Mouse (Mus musculus): ENCODE data around the gene Ppp1r7. TPM values are rescaled to one million over a fixed set of nuclear protein-coding genes. Genes with fewer than 3 reads are reported as not detected.
A peak's percentile ranks its signal among the peaks of the same experiment; 100 is the strongest.
"Not testable (repeated sequence)": the region's sequence is repeated elsewhere in the genome, so short reads cannot be mapped to it uniquely, and the experiment has no call there.

The Ppp1r7 gene
- 48.4 and 49.9 TPM in 2 replicates for polyA plus RNA-seq (2015; fragmentation: Nextera tagmentation; extraction: Ambion mirVana)

GRCm38 (mm10) chr1:93342648-93343503 lies at the start of gene Ppp1r7, which contains the start of gene Pask:
Gene Ppp1r7, plus strand, starts transcription at chr1:93342854.
Gene Pask, minus strand, starts transcription at chr1:93343482.
- H3K27ac ChIP-seq (ENCODE audit: low read length): peak within 1 kb of the TSS; percentile 56
- peak within 1 kb of the TSS; percentile 87 for H3K9ac ChIP-seq (ENCODE audit: low read length)
- peaks cover 9% of the 10 kb centered on the region for H3K36me3 ChIP-seq (ENCODE audit: control insufficient read depth, insufficient read depth)
- WGBS: under 1% methylated on average over 63 of the region's 63 CpGs
- H3K4me3 ChIP-seq (ENCODE audit: low read length): peak within 1 kb of the TSS; percentile 84
- no peaks in the 10 kb centered on the region for H3K9me3 ChIP-seq (replicated peaks; ENCODE audit: control insufficient read depth, low read length)
- peaks cover 15% of the 10 kb centered on the region for H3K4me1 ChIP-seq (ENCODE audit: control insufficient read depth, insufficient read depth, low read length)
- peak; percentile 97 for ATAC-seq (replicated peaks; ENCODE audit: extremely low read depth, insufficient read depth, low FRiP score)
- no peaks in the 10 kb centered on the region for H3K27me3 ChIP-seq (ENCODE audit: control insufficient read depth, insufficient read depth, low read length)
- H3K4me2 ChIP-seq (ENCODE audit: low read depth, low read length): peak within 1 kb of the TSS; percentile 96

GRCm38 (mm10) chr1:93294491-93294890 lies 48.2 kb upstream of the Ppp1r7 start:
- H3K36me3 ChIP-seq (ENCODE audit: control insufficient read depth, insufficient read depth): peaks cover 22% of the 10 kb centered on the region
- not testable (repeated sequence) for H3K27me3 ChIP-seq (ENCODE audit: control insufficient read depth, insufficient read depth, low read length); H3K4me3 ChIP-seq (ENCODE audit: low read length); H3K27ac ChIP-seq (ENCODE audit: low read length); H3K9ac ChIP-seq (ENCODE audit: low read length); H3K4me1 ChIP-seq (ENCODE audit: control insufficient read depth, insufficient read depth, low read length); H3K9me3 ChIP-seq (replicated peaks; ENCODE audit: control insufficient read depth, low read length); ATAC-seq (replicated peaks; ENCODE audit: extremely low read depth, insufficient read depth, low FRiP score); H3K4me2 ChIP-seq (ENCODE audit: low read depth, low read length)
- 79% methylated on average over 3 of the region's 3 CpGs for WGBS

GRCm38 (mm10) chr1:93299791-93300190 lies 42.9 kb upstream of the Ppp1r7 start:
- H3K27me3 ChIP-seq (ENCODE audit: control insufficient read depth, insufficient read depth, low read length): no peaks in the 10 kb centered on the region
- no peak overlapping the region for H3K4me2 ChIP-seq (ENCODE audit: low read depth, low read length)
- WGBS: 80% methylated on average over 4 of the region's 4 CpGs
- H3K4me1 ChIP-seq (ENCODE audit: control insufficient read depth, insufficient read depth, low read length): peaks cover 1% of the 10 kb centered on the region
- H3K9me3 ChIP-seq (replicated peaks; ENCODE audit: control insufficient read depth, low read length): no peaks in the 10 kb centered on the region
- H3K9ac ChIP-seq (ENCODE audit: low read length): no peak overlapping the region
- H3K36me3 ChIP-seq (ENCODE audit: control insufficient read depth, insufficient read depth): peaks cover 45% of the 10 kb centered on the region
- no peak overlapping the region for H3K27ac ChIP-seq (ENCODE audit: low read length)
- H3K4me3 ChIP-seq (ENCODE audit: low read length): no peak overlapping the region
- no peak for ATAC-seq (replicated peaks; ENCODE audit: extremely low read depth, insufficient read depth, low FRiP score)

- Histone ChIP-seq H3K9ac (ENCODE audit: low read length) (no peak overlapping the region), H3K27me3 (ENCODE audit: control insufficient read depth, insufficient read depth, low read length) (no peaks in the 10 kb centered on the region)
Observed at GRCm38 (mm10) chr1:93300578-93300977, 42.1 kb upstream of the Ppp1r7 start.

GRCm38 (mm10) chr1:93305581-93306337 lies 36.9 kb upstream of the Ppp1r7 start, which contains the start of gene Mterf4:
Gene Mterf4, minus strand, starts transcription at chr1:93305915.
- peak; percentile 89 for ATAC-seq (replicated peaks; ENCODE audit: extremely low read depth, insufficient read depth, low FRiP score)
- Histone ChIP-seq H3K4me3 (ENCODE audit: low read length) (peak within 1 kb of the TSS; percentile 82), H3K36me3 (ENCODE audit: control insufficient read depth, insufficient read depth) (peaks cover 16% of the 10 kb centered on the region), H3K9ac (ENCODE audit: low read length) (peak within 1 kb of the TSS; percentile 89), H3K27me3 (ENCODE audit: control insufficient read depth, insufficient read depth, low read length) (no peaks in the 10 kb centered on the region), H3K4me2 (ENCODE audit: low read depth, low read length) (peak within 1 kb of the TSS; percentile 88), H3K27ac (ENCODE audit: low read length) (peak within 1 kb of the TSS; percentile 38; the same call in 1 of the 2 replicates), H3K9me3 (replicated peaks; ENCODE audit: control insufficient read depth, low read length) (no peaks in the 10 kb centered on the region), H3K4me1 (ENCODE audit: control insufficient read depth, insufficient read depth, low read length) (peaks cover 6% of the 10 kb centered on the region)
- WGBS: 8% methylated on average over 36 of the region's 36 CpGs

More at GRCm38 (mm10) chr1:93300578-93300977, 42.1 kb upstream of the Ppp1r7 start:
- Histone ChIP-seq H3K4me3 (ENCODE audit: low read length) (no peak overlapping the region), H3K4me2 (ENCODE audit: low read depth, low read length) (no peak overlapping the region), H3K27ac (ENCODE audit: low read length) (no peak overlapping the region), H3K36me3 (ENCODE audit: control insufficient read depth, insufficient read depth) (peaks cover 44% of the 10 kb centered on the region), H3K9me3 (replicated peaks; ENCODE audit: control insufficient read depth, low read length) (no peaks in the 10 kb centered on the region), H3K4me1 (ENCODE audit: control insufficient read depth, insufficient read depth, low read length) (peaks cover 6% of the 10 kb centered on the region)
- ATAC-seq (replicated peaks; ENCODE audit: extremely low read depth, insufficient read depth, low FRiP score): no peak
- WGBS: 53% methylated on average over 3 of the region's 3 CpGs

GRCm38 (mm10) chr1:93323973-93324372 lies 18.7 kb upstream of the Ppp1r7 start:
- 89% methylated on average over 6 of the region's 6 CpGs for WGBS
- Histone ChIP-seq H3K9me3 (replicated peaks; ENCODE audit: control insufficient read depth, low read length) (no peaks in the 10 kb centered on the region), H3K4me2 (ENCODE audit: low read depth, low read length) (no peak overlapping the region), H3K27ac (ENCODE audit: low read length) (no peak overlapping the region), H3K4me3 (ENCODE audit: low read length) (no peak overlapping the region), H3K27me3 (ENCODE audit: control insufficient read depth, insufficient read depth, low read length) (no peaks in the 10 kb centered on the region), H3K9ac (ENCODE audit: low read length) (no peak overlapping the region), H3K4me1 (ENCODE audit: control insufficient read depth, insufficient read depth, low read length) (no peaks in the 10 kb centered on the region), H3K36me3 (ENCODE audit: control insufficient read depth, insufficient read depth) (peaks cover 16% of the 10 kb centered on the region)
- ATAC-seq (replicated peaks; ENCODE audit: extremely low read depth, insufficient read depth, low FRiP score): no peak

GRCm38 (mm10) chr1:93326446-93326845 lies 16.2 kb upstream of the Ppp1r7 start:
- Histone ChIP-seq H3K27ac (ENCODE audit: low read length) (no peak overlapping the region), H3K9me3 (replicated peaks; ENCODE audit: control insufficient read depth, low read length) (no peaks in the 10 kb centered on the region), H3K4me1 (ENCODE audit: control insufficient read depth, insufficient read depth, low read length) (no peaks in the 10 kb centered on the region), H3K36me3 (ENCODE audit: control insufficient read depth, insufficient read depth) (peaks cover 15% of the 10 kb centered on the region), H3K4me2 (ENCODE audit: low read depth, low read length) (no peak overlapping the region), H3K4me3 (ENCODE audit: low read length) (no peak overlapping the region), H3K27me3 (ENCODE audit: control insufficient read depth, insufficient read depth, low read length) (no peaks in the 10 kb centered on the region), H3K9ac (ENCODE audit: low read length) (no peak overlapping the region)
- WGBS: 74% methylated on average over 3 of the region's 3 CpGs
- ATAC-seq (replicated peaks; ENCODE audit: extremely low read depth, insufficient read depth, low FRiP score): no peak

GRCm38 (mm10) chr1:93334621-93335020 lies 8.0 kb upstream of the Ppp1r7 start:
- 71% methylated on average over 2 of the region's 2 CpGs for WGBS
- no peak overlapping the region for H3K4me3 ChIP-seq (ENCODE audit: low read length)
- no peak for ATAC-seq (replicated peaks; ENCODE audit: extremely low read depth, insufficient read depth, low FRiP score)

More at GRCm38 (mm10) chr1:93334621-93335020, 8.0 kb upstream of the Ppp1r7 start:
- H3K36me3 ChIP-seq (ENCODE audit: control insufficient read depth, insufficient read depth): no peaks in the 10 kb centered on the region; the same call in 1 of the 2 replicates
- H3K27me3 ChIP-seq (ENCODE audit: control insufficient read depth, insufficient read depth, low read length): no peaks in the 10 kb centered on the region
- H3K4me2 ChIP-seq (ENCODE audit: low read depth, low read length): no peak overlapping the region
- H3K27ac ChIP-seq (ENCODE audit: low read length): no peak overlapping the region
- no peak overlapping the region for H3K9ac ChIP-seq (ENCODE audit: low read length)
- no peaks in the 10 kb centered on the region for H3K9me3 ChIP-seq (replicated peaks; ENCODE audit: control insufficient read depth, low read length)
- H3K4me1 ChIP-seq (ENCODE audit: control insufficient read depth, insufficient read depth, low read length): no peaks in the 10 kb centered on the region
